Mouse (Mus musculus) kidney, adult 9 months (tissue): Measurements from ENCODE around the gene Acly.

Source experiments
- DNase-seq: peaks from one replicate; pipeline ENCODE4 v3.0.0; 2022

The Acly gene

GRCm38 (mm10) chr11:100437901-100438300 is 89.9 kb downstream of the Acly start:
- DNase-seq: peak; percentile 63

DNA sequence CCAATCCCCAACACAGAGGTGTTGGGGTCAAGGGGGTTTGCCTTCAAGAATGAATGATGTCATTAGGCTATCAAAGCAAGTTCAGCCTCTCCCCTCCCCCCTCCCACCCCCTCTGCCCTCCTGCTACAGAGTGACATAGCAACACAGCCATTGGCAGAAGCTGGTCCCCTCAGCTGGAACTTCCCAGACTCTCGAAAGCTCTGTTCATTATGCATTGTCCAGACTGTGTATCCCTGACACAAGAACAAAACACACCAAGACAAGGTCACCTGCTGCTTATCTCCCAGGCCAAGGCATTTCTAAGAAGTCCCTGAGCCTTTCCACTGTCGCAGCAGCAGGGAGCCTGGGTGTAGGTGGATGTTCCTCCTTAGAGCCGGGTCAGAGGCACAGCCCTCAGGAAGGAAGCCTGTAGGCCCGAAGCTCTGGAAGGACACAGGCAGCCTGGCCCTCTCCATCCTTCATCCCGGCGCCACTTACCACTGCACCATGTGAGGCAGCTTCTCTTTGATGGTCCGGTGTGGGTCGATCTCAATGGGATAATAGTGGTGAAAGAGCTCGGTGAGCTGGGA is 92.0 kb downstream of the Acly start:
- DNase-seq: no peak

- no peak for DNase-seq
These were observed 95.8 kb downstream of the Acly start for GRCm38 (mm10) chr11:100432002-100432401.

- DNase-seq: no peak
These were observed 97.7 kb downstream of the Acly start for GRCm38 (mm10) chr11:100430052-100430451.

DNA sequence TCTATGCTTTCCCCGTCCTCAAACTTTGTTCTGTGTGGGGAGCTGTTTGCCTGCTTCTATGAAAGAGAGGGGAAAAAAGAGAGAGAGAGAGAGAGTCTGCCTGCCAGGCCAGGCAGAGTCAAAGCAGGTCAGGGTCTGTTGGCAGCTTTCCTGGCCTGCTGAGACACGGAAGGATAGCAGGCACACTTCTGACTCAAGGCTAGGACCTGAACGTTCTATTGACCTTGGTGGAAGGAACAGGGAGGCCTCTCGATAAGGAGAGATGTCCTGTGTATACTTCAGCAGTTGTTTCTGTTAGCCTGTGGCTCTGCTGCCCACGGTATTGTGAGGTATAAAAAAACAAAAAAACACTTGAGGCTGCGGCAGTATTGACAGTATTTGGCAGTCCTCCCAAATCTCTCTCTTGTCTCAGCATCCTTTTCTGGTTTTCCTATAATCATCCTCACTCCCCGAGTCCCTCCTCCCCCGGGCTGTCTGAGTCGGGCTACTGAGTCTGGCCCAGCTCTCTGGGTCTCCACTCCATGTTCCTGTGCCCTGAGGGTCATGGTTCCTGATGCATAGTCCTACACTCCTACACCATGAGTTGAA is 99.1 kb downstream of the Acly start:
- DNase-seq: no peak

DNA sequence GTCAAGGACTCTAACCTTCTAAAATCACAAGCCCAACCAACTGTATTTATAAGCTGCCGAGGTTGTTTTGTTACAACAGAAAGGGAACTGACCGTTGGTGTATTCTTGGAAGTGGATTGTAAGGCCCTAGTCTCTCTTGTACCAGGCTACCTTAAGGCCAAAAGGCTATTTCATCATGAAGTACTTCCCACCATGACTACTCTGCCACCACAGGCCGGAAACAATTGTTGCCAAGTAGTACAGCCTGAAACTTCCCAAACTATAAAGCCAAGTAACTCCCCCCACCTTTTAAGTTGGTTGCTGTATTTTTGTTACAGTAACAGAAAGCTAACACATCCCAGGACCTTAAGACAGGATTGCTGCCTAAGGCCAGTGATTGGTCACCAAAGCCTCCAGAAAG is 101.0 kb downstream of the Acly start:
- no peak for DNase-seq
